Mouse (Mus musculus): Measurements from ENCODE around the gene Mxd1.

Mxd1 gene

DNA sequence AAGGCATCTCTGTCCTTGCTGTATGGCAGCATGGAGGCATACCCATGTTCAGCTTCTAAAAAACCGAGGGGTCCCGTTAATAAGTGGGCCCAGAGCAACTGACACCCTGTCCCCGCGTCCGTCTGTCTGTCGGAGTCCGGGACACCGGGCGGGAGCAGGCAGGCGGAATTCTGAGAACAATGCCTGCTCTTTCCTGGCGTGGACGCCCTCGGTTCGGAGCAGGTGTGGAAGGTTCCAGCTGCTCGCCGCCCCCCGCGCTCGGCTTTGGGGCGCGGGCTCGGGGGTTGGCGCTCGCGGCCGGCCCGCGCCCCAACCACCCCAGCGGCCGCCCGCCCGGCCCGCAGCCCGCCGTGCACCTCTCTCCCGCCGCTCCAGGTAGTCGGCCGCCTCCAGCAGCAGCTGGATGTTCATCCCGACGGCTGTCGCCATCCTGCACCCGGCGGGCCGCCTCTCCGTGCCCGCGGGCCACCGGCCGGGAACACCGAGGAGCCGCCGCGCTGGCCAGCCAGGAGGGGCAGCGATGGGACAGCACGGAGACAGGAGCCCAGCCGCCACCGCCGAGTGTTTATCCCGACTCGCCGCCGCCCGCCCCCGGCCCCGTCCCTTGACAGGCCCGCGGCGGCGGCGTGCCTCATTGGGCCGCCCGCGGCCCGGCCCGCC lies at the start of gene Mxd1:
Gene Mxd1 (minus strand): TSS at position 582 of the 660 bp plus-strand sequence.
- DNase-seq, result no peak

DNA sequence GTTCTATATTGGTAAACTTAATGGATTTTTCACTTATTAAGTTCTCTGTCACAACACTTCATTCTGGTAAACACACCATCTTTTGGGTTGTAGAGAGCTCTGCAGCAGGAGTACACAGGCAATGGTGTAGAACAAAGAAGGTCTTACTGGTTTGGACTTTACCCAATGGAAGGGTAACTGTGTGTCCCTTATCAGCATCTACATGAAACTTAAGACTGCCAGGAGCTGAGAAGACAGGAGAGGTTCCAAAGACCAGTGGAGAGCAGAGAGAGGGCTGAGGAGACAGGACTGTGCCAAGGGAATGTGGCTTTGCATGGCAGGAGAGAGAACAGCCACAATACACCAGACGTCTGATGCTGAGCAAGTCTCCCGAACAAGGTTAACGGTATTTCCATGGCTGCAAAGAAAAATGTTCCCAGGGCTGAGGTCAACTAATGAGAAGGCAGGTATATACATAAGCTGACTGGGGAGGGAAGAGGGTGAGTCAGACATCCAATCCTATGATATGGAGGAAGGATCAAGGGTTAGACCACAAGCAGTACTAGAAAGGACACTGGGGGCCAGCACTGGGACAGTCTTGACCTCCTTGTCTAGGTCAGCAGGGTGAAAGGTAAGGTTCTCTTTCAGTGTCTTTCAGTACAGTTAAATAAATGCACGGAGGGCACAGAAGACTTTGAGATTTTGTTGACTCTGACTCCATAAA lies 39.3 kb upstream of the Mxd1 start:
- no peak for DNase-seq

DNA sequence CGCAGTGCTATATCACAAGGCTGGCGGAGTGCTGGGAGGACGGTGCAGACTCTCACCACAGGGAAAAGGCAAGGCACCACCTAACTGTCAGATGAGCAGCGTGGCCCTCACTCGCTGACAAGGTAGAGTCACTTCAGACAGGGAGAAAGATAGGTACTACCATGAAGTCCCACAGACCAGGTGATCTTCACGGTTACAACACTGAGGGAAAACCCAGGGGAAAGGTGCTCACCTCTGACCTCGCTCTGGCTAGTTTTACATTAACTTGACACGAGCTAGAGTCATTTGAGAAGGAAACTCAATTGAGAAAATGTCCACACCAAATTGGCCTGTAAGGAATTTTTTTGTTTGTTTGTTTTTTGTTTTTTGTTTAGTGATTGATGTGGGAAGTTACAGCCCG lies 33.6 kb upstream of the Mxd1 start:
- DNase-seq, result peak; percentile 11

DNA sequence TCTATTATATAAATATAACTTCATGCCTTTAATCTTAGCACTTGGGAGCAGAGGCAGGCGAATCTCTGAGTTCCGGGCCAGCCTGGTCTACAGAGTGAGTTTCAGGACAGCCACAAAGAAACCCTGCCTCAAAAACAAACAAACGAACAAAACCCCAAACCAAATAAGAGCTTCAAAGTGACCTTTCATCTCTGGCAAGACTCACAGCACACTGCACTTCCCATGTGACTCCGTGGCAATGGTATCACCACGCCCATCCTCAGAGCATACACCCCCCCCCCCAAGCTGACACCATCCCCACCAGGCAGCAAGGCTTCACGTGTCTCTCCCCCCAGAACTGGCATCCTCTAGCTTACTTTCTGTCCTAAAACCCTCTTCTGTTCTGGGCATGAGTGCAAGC lies 28.9 kb upstream of the Mxd1 start:
- no peak for DNase-seq

DNA sequence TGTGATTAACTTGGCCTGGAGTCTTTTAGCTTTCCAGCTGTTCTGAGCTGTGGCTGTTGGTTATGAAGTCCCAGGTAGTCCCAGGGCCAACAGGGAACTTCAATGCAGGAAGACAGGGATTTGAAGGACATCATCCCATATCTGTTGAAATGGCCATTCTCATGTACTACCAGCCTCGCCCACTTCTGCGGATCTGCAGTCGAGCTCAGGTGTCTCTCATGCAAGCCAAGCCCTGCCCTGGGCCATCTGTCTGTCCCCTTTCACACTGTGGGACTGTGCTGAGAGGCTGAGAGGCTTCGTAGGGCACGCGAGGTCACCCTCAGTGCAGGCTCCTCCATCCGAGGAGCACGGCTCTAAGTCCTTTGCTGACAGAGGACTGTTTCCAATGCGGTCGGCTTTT lies 27.3 kb upstream of the Mxd1 start:
- DNase-seq, result no peak

DNA sequence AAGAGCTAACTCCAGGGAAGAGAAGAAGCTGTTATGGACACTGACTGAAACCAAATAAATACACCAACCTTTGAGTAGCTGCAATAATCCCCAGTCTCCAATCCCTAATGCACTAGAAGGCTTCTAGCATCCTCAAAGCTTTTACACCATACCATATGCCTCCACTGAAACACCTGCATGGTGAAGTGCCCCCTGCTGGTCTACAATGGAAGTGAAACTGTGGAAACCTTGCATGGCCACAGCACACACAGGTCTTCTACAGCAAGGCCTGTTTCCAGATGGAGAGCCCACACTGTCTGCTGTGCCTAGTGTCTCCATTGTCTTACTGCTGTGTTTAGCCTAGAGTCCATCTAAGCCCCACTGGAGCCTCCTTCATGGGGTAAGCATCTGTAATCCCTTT lies 25.5 kb upstream of the Mxd1 start:
- peak; percentile 73 for DNase-seq

DNA sequence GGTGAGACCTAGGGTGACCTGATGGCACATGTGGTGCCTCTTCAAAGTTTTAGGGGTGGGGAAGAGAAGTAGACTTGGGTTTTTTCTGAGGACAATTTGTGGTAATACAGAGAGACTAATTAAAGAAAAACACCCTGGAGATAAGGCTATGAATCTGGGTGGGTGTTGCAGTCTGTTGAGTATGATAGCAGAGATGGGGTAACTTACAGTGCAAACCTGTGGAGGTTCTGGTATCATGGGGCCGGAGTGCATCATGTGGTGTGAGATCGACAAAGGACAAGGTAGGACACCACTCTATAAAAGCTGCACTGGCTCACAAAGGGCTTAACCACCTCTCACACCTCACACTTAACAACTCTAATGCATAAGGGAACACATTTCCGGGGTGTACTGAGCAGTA lies 20.7 kb upstream of the Mxd1 start:
- no peak for DNase-seq

DNA sequence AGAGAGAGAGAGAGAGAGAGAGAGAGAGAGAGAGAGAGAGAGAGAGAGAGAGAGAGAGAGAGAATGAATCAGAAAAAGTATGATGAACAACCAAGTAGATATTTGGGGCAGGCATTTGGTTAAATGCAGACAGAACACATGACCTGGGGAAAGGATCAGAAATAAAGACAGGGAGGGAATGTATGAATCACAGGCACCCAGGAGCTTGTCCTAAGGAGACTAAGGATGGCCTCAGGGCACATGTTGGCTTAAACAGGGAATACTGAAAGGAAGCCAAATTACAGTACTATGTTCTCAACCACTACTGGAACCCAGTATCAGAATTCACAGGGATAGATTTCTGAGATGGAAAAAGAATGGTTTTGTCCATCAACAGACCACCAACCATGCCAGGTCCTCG lies 18.0 kb upstream of the Mxd1 start:
- DNase-seq, result no peak

DNA sequence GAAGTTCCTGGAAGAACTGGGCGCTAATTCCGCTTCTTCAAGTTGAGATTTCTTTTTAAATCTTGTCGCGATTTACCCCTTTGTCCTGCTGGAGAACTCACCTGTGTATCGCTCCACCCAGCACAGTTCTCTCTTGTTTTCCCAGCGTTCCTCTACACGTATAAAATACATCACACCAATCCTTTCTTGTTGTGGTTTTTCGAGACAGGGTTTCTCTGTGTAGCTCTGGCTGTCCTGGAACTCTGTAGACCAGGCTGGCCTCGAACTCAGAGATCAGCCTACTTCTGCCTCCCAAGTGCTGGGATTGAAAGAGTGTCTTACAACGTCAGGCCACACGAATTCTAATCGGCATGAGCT lies 15.7 kb upstream of the Mxd1 start:
- no peak for DNase-seq

DNA sequence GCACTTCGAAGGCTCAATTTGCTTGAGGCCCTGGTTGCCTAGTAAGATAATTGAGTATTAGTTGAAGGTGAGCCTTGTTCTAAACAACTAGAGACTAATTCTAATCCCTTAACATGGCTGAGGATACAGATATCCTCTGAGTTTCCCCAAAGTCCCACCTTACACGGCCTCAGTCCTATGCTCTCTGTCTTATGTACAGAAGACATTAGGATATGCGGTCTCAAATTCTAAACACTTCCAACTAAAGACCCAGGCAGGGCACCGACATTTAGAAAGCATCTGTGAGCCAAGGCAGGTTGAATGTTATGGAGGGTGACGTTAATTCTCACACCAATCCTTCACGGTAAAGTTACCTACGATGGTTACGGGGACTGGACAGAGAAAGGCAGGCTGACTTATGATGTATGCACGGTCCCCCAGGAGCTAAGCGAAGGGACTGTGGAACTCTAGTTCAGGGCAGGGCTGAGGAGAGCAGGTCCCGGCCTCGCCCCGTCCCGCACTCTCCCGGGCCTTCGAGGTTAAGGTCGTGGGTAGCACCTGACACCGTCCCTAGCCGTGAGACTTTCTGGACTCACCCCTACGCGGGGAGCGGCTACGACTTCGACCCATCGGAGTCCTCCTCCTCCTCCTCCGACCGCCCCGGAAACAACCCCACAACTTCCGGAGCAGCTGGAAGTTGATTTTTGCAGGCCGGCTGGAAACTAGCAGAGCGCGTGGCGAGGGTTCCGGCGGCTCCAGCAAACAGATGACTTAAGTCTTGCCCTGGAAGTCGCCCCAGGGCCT lies 15.1 kb upstream of the Mxd1 start, which contains the start of gene Snrnp27:
Gene Snrnp27 (minus strand): TSS at position 651 of the 783 bp plus-strand sequence.
- peak; percentile 94 for DNase-seq

DNA sequence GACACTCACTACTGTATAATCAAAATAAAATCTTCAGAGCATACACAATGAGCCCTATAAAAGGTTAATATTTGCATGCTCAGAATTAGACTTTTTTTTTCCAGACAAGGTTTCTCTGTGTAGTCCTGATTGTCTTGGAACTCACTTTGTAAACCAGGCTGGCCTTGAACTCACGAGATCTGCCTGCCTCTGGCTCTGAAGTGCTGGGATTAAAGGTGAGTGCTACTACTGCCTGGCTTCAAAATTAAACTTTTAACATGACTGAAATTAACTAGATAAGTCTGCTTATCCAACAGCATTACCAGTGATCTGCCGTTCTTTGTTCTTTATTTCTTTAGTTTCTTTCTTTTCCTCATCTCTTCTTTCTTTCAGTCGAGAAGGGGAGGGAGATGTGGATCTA lies 12.3 kb upstream of the Mxd1 start:
- no peak for DNase-seq

DNA sequence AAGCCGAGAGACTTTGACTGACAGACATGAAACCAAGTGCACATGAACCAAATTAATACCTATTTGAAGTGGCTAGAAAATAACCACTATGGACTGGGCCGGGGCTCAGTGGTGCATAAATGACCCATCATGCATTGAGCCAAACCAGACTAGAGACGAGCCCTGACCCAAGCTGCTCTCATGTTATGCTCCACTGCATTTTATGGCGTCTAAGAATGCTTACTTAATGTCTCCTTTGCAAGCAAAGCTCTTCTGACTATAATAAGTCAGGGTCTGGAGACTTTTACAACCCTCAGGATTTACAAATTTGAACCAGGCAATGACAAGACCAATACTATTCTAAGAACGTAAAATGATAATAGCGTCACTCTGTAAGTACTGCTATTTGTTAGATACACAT lies 9.4 kb upstream of the Mxd1 start:
- peak; percentile 40 for DNase-seq

DNA sequence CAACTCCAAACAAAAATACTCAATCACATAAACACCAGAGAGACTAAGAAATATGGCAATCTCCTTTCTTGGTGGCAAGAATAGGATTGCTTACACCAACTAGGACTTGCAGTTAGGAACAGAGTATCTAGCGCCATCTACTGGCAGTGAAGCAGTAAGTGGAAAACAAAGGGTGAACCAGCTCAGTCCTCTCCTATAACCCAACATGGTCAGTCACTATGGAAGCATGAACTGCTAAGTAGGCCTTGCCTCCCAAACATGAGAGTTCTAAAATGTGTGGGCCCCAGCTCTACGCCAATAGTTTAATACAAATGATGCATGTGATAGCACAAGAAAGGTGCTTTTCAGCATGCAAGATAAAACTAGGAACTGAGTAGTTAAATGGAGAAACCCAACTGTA lies 1.9 kb upstream of the Mxd1 start:
- peak; percentile 44 for DNase-seq

DNA sequence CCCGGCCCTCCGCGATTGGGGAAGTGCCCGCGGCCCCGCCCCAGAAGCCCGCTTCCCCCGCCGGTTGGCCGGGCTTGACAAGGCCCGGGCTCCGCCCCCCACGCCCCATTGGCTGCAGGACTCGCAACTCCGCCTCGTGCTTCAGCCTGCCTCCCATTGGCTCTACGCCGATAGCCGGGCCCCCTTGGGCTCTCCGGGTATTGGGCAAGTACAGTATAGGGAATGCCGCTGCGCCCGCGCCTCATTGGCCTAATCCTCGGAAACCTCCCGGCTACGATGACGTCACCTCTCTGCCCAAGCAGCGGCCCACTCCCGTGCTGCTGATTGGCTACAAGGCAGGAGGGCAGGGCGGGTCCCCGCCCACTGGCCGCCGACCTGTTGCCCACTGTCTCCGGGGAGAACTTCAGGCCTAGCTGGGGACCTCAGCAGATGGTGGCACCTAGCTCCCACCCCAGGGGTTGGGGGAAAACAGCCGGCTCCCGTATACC lies 323 bp upstream of the Mxd1 start:
- DNase-seq, result peak; percentile 100

DNA sequence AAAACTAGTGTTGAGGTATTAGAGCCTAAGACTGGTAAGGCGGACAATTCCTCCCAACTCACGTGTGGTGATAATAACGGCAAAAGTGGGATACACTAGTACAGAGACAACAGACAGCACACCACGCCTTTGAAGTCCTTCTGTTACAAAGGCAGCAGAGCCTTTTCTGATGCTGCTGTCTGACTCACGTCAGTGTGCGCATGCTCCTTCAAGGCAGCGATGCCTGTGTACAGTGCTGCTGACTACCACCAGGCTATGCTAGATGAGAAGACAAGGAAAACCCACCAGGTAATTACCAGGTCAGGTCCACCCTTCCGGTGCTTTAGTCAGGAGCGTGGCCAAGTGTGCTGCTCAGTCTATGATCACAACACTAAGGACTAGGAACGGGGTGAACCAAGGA lies 1.9 kb downstream of the Mxd1 start:
- DNase-seq, result no peak

DNA sequence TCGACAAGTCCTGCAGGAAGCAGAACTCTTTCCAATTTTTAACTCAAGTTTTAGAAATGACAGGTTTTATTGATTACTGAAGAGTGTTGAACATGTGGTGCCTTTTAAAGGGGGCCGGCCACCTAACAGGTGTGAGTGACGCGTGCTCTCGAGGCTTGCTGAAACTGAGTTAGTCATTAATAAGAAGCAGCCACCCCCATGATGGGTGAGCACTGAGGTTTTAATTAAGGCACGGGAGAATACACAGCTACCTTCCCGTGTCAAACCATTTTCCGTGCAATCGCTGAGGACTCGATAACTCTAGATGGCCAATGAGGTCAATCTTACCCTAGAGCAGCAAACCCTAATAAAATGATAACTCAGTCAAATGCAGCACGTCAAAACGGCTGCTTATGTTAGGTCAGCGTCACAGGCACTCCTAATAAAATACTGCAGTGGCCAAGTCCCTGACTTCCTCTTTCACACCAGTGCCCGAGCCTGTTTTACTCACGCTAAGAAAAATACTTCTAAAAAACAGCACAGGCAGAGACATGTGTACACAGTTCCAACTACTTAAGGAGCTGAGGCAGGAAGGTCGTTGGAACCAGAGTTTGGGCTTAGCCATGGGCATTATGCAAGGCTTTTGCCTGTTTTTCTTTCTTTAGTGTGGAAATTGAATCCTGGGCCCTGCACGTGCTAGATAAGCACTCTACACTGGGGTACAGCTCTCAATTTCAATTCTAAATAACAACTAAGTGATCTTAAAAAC lies 3.2 kb downstream of the Mxd1 start:
- peak; percentile 22 for DNase-seq

DNA sequence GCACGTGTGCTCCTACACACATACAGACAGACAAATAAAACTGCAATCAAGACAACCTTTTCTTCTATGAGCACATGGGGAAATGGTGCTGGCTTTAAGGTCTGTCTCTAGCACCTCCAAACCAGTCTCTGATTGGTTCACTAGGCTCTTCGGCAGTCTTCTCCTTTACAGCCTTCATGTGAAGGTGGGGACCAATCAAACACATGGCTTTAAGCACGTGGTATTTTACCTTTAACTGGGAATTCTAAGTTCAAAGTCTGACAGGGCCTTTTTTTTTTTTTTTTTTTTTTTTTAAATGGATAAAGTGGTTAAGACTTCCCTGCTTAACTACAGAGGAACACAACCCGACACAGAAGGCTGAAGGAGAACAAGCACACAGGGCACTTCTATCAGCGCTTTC lies 3.9 kb downstream of the Mxd1 start:
- no peak for DNase-seq

DNA sequence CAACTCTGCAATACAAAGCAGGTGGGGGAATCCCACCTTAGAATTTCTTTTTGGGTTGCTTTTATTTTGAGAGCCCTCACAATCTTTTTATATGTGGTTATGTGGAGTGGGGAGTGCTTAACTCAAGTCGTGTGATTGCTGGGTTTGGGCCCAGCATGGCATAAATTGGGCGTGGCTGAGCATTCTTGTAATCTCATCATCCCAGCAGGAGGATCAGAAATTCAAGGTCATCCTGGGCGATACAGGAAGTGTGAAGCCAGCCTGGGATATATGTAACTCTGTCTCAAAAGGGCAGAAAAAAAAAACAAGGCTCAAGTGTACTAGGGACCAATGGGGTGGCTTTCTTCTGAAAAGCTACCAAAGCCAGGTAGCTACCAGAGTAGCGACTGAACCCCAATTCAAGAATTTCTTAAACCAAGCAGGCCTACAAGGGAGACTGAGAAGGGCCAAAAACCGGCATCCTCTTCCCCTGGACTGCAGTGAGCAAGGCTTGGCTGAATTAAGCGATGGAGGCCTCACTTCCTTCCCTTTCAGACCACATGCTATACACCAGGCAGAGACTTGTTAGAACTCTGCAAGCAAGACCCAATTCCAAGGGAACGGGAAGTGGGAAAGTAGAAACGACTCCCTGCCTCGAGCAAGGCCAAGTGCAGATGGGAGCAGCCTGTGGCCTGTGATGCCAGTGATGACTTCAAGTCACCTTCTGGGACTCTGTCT lies 8.6 kb downstream of the Mxd1 start:
- no peak for DNase-seq

DNA sequence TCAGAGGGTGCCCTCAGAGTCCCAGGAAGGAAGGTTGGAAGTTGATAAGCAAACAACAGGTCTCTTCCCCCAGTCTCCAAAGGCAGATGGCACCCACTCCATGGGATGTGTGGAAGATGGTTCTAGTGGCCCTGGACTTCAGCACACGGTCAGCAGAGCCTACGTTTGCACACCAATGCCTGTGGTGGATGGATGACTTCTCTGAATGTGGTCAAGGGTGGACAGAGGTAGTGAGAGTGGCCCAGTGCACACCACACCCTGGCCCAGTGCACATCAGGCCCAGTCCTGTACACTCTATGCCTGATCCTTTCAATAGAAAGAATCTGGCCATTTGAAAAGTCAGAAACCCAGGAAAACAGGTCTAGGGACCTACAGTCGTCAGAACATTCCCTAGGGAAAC lies 10.5 kb downstream of the Mxd1 start:
- no peak for DNase-seq

DNA sequence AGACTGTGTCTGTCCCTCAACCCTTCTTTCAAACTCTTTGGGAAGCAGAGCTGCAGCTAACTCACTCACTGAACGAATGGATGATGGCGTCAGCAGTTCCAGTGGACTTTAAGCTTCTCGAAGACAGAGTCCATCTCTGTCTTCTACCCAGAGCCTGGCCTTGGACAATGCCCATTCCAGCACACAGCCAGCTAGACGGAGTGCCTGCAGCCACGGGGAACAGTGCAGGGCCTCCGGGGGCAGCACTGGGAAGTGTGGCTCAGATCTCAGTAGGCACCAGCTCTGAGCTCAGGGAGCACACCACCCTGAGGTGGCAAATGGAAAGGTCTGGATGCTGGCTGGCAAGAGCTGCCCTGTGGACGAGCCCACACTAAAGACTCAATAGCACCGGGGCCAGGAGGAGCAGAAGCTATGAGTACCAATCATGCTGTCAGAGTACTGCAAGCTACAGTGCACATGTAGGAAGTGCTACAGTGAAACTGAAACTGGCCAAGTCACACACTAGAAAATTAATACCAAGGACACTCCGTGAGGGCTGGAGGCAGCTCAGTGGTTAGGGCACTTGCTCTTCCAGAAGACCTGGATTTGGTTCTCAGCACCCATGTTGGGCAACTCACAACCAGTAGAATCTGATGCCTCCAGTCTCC lies 14.6 kb downstream of the Mxd1 start:
- peak; percentile 23 for DNase-seq

DNA sequence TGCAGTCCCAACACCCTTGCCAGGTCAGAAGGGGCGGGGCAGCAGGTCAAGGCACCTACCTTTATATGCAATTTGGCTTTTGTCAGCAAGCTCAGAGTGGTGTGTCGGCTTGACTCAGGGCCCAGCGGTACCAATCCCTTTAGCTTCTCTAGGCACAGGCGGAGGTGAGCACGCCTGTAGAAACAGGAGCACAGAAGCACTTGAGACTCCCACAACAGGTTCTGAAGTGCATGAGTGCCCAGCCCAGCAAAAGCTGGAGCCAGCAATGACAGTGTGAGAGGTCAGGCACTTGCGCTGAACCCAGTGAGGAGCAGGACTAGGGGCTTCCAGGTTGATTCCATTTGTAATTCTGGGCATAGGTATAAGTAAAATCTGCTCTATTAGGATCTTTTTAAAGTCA lies 15.9 kb downstream of the Mxd1 start:
- DNase-seq, result no peak

DNA sequence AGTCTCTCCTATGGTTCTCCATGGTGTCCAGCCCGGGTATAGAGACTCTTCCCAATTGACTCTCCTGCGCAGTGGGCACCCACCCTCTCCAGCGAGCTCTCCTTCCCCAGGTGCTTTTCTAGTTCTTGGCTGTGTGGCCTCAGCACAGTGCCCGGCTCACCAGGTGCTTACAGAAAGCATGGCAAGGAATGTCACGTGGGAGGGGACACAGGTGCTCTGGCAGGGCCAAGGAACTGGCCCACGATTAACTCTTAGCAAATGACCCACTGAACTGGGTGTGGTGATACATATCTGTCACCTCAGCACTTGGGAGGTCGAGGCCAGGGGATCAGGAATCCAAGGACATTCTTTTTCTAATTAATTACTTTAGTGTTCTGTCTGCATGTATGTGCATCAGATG lies 22.8 kb downstream of the Mxd1 start:
- DNase-seq, result no peak
